Mouse (Mus musculus): ENCODE data around the gene Siglecg. TPM values are rescaled to one million over a fixed set of nuclear protein-coding genes. Genes with fewer than 3 reads are reported as not detected.

The Siglecg gene
- polyA plus RNA-seq, 1 experiment from 2014 or later: 0.30 TPM

GRCm38 (mm10) chr7:43423991-43424625 lies 16.1 kb downstream of the Siglecg start:
- Histone ChIP-seq H3K36me3 (no peaks in the 10 kb centered on the region), H3K4me3 (replicated peaks) (no peak overlapping the region), H3K27ac (no peak overlapping the region), H3K9me3 (no peaks in the 10 kb centered on the region), H3K9ac (no peak overlapping the region), H3K4me1 (replicated peaks) (no peaks in the 10 kb centered on the region), H3K4me2 (replicated peaks) (no peak overlapping the region), H3K27me3 (replicated peaks) (no peaks in the 10 kb centered on the region)
- ATAC-seq: no peak
- 66% methylated on average over 3 of the region's 3 CpGs for WGBS

DNA sequence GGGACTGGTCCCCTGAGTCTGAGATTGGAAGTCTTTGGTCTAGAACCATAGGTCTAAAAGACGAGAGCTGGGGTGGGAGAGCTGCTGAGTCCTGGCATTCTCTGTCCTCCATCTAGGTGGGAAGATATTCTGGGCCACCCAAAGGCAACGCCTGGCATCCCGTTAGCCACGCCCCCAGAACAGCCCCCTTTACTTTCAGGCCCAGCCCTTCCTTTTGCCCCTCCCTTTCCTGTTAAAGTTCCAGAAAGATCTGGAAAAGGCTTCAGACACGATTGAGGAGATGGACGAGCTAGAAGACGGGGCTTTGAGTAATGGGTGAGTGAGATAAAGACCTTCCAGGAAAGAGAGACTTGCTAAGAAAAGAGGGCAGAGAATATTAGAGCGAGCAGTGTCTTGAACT lies 19.4 kb downstream of the Siglecg start, which contains the start of gene Lim2:
Gene Lim2, plus strand, starts transcription at position 265 of the 400 bp plus-strand sequence.
- 91% methylated on average over 8 of the region's 8 CpGs for WGBS
- Histone ChIP-seq H3K27ac (no peak within 1 kb of the TSS), H3K4me3 (replicated peaks) (no peak within 1 kb of the TSS), H3K4me1 (replicated peaks) (no peaks in the 10 kb centered on the region), H3K4me2 (replicated peaks) (no peak within 1 kb of the TSS), H3K9me3 (no peaks in the 10 kb centered on the region), H3K9ac (no peak within 1 kb of the TSS), H3K27me3 (replicated peaks) (no peaks in the 10 kb centered on the region), H3K36me3 (no peaks in the 10 kb centered on the region)
- no peak for ATAC-seq

DNA sequence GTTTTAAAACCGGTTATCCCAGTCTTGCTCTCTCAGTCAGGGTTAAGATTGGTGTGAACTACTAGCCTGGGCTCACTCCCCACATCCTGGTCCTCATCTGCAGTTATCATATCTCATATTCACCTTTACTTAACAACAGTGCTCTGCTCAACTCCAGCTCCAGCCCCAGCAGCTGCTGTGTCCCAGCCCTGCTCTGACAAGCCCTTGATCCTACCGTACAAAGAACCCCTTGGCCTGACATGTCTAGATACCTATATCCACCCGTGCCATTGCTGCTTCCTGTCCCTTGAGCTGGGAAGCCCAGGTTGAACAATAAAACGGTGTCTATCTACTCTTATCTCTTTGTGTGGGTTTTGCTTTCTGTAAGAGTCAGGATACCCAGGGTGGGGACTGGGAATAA lies 21.5 kb downstream of the Siglecg start:
- Histone ChIP-seq H3K36me3 (no peaks in the 10 kb centered on the region), H3K9me3 (no peaks in the 10 kb centered on the region), H3K4me2 (replicated peaks) (no peak overlapping the region), H3K4me3 (replicated peaks) (no peak overlapping the region), H3K9ac (no peak overlapping the region), H3K27me3 (replicated peaks) (no peaks in the 10 kb centered on the region), H3K27ac (no peak overlapping the region), H3K4me1 (replicated peaks) (no peaks in the 10 kb centered on the region)
- WGBS: 40% methylated on average over 4 of the region's 4 CpGs
- peak; percentile 75 for ATAC-seq

DNA sequence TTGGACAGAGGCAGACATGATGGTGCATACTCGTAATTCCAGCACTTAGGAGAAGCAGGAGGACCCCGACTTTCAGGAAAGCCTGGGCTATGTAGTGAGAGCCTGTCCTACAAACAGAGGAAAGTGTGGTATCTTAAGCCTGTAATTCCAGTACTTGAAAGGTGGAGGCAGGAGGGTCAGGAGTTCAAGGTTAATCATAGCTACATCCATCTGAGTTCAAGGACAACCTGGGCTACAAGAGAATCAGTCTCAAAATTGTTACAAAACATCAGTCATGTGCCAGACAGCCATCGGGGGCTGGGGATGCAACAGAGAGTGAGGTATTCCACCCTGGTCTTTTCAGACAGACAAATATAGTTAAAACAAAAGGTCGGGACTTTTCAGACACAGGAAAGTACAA lies 24.9 kb downstream of the Siglecg start:
- H3K9ac ChIP-seq: no peak overlapping the region
- H3K27me3 ChIP-seq (replicated peaks): no peaks in the 10 kb centered on the region
- ATAC-seq: no peak
- H3K4me2 ChIP-seq (replicated peaks): no peak overlapping the region
- H3K36me3 ChIP-seq: no peaks in the 10 kb centered on the region
- H3K4me1 ChIP-seq (replicated peaks): no peaks in the 10 kb centered on the region
- 76% methylated on average over 4 of the region's 4 CpGs for WGBS
- no peak overlapping the region for H3K27ac ChIP-seq
- no peak overlapping the region for H3K4me3 ChIP-seq (replicated peaks)
- H3K9me3 ChIP-seq: no peaks in the 10 kb centered on the region

DNA sequence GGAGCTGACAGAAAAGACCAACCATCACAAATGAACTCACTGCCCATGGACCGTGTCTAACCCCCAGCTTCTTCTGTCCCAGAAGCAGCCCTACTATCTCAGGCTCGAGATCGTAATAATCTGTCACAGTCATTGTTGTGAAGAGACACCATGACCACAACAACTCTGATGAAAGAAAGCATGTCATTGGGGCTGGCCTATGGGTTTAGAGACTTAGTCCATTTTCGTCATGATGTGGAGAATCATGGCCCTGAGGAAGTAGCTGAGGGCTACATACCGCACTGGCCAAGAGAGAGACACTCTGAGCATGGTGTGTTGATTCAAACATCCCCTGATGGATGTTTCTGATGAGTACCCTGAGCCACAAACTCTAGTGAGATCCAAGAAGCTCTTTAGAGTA lies 26.7 kb downstream of the Siglecg start:
- no peaks in the 10 kb centered on the region for H3K9me3 ChIP-seq
- H3K4me3 ChIP-seq (replicated peaks): no peak overlapping the region
- H3K27ac ChIP-seq: no peak overlapping the region
- no peak overlapping the region for H3K4me2 ChIP-seq (replicated peaks)
- WGBS: 86% methylated on average over 5 of the region's 5 CpGs
- ATAC-seq: no peak
- H3K36me3 ChIP-seq: no peaks in the 10 kb centered on the region
- no peak overlapping the region for H3K9ac ChIP-seq
- no peaks in the 10 kb centered on the region for H3K27me3 ChIP-seq (replicated peaks)
- H3K4me1 ChIP-seq (replicated peaks): no peaks in the 10 kb centered on the region

- H3K4me1 ChIP-seq (replicated peaks): no peaks in the 10 kb centered on the region
- no peak within 1 kb of the TSS for H3K4me2 ChIP-seq (replicated peaks)
- H3K27me3 ChIP-seq (replicated peaks): no peaks in the 10 kb centered on the region
- H3K9me3 ChIP-seq: no peaks in the 10 kb centered on the region
- no peaks in the 10 kb centered on the region for H3K36me3 ChIP-seq
- WGBS: 70% methylated on average over 10 of the region's 10 CpGs
- H3K27ac ChIP-seq: no peak within 1 kb of the TSS
- H3K4me3 ChIP-seq (replicated peaks): no peak within 1 kb of the TSS
- no peak within 1 kb of the TSS for H3K9ac ChIP-seq
- no peak for ATAC-seq
Measured at GRCm38 (mm10) chr7:43436341-43437255, 28.6 kb downstream of the Siglecg start, which contains the start of gene Nkg7. TSS of gene Nkg7 (plus strand) at chr7:43437073.

- H3K9me3 ChIP-seq: no peaks in the 10 kb centered on the region
- H3K4me2 ChIP-seq (replicated peaks): no peak overlapping the region
- H3K4me1 ChIP-seq (replicated peaks): peaks cover 4% of the 10 kb centered on the region; the same call in 1 of the 2 replicates
- ATAC-seq: no peak
- H3K27ac ChIP-seq: no peak overlapping the region
- no peak overlapping the region for H3K4me3 ChIP-seq (replicated peaks)
- no peak overlapping the region for H3K9ac ChIP-seq
- no peaks in the 10 kb centered on the region for H3K27me3 ChIP-seq (replicated peaks)
- no peaks in the 10 kb centered on the region for H3K36me3 ChIP-seq
- WGBS: 81% methylated on average over 4 of the region's 4 CpGs
Measured at GRCm38 (mm10) chr7:43438611-43439010, 30.6 kb downstream of the Siglecg start.

GRCm38 (mm10) chr7:43440482-43440881 lies 32.5 kb downstream of the Siglecg start, which contains the start of gene Cldnd2:
TSS of gene Cldnd2 (plus strand) at chr7:43440782.
- H3K27me3 ChIP-seq (replicated peaks): no peaks in the 10 kb centered on the region
- WGBS: 80% methylated on average over 6 of the region's 6 CpGs
- H3K36me3 ChIP-seq: no peaks in the 10 kb centered on the region
- H3K9ac ChIP-seq: no peak within 1 kb of the TSS
- H3K4me3 ChIP-seq (replicated peaks): no peak within 1 kb of the TSS
- ATAC-seq: no peak
- peaks cover 10% of the 10 kb centered on the region for H3K4me1 ChIP-seq (replicated peaks)
- no peaks in the 10 kb centered on the region for H3K9me3 ChIP-seq
- no peak within 1 kb of the TSS for H3K4me2 ChIP-seq (replicated peaks)
- H3K27ac ChIP-seq: no peak within 1 kb of the TSS

GRCm38 (mm10) chr7:43441071-43441470 lies 33.1 kb downstream of the Siglecg start:
- H3K4me2 ChIP-seq (replicated peaks): no peak overlapping the region
- H3K9ac ChIP-seq: no peak overlapping the region
- peaks cover 10% of the 10 kb centered on the region for H3K4me1 ChIP-seq (replicated peaks)
- no peak for ATAC-seq
- H3K36me3 ChIP-seq: no peaks in the 10 kb centered on the region
- no peak overlapping the region for H3K27ac ChIP-seq
- H3K27me3 ChIP-seq (replicated peaks): no peaks in the 10 kb centered on the region
- H3K4me3 ChIP-seq (replicated peaks): no peak overlapping the region
- 70% methylated on average over 3 of the region's 3 CpGs for WGBS
- H3K9me3 ChIP-seq: no peaks in the 10 kb centered on the region

DNA sequence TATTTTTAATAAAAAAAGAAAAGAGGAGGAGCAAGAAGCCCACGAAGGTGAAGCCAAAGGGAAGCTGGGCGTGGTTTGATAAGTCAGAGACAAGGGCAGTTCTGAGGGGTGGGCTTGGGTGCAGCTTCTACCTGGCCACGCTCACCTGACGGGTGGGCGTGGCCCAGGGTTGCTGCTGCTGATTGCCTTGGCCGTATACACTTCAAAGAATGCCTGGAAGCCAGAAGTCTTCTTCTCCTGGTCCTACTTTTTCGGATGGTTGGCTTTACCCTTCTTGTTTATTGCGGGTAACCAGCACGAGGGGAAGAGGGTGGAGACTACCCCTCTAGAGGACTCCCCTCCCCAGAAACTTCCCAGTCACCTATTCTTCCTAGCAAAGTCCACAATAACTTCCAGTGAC lies 34.7 kb downstream of the Siglecg start:
- H3K9ac ChIP-seq: peak overlapping the region; percentile 66
- no peaks in the 10 kb centered on the region for H3K36me3 ChIP-seq
- peak overlapping the region; percentile 98 for H3K27ac ChIP-seq
- H3K27me3 ChIP-seq (replicated peaks): no peaks in the 10 kb centered on the region
- H3K9me3 ChIP-seq: no peaks in the 10 kb centered on the region
- ATAC-seq: peak; percentile 9; the same call in 1 of the 2 replicates
- peaks cover 10% of the 10 kb centered on the region for H3K4me1 ChIP-seq (replicated peaks)
- 11% methylated on average over 9 of the region's 9 CpGs for WGBS
- peak overlapping the region; percentile 51 for H3K4me3 ChIP-seq (replicated peaks)
- peak overlapping the region; percentile 89 for H3K4me2 ChIP-seq (replicated peaks)

DNA sequence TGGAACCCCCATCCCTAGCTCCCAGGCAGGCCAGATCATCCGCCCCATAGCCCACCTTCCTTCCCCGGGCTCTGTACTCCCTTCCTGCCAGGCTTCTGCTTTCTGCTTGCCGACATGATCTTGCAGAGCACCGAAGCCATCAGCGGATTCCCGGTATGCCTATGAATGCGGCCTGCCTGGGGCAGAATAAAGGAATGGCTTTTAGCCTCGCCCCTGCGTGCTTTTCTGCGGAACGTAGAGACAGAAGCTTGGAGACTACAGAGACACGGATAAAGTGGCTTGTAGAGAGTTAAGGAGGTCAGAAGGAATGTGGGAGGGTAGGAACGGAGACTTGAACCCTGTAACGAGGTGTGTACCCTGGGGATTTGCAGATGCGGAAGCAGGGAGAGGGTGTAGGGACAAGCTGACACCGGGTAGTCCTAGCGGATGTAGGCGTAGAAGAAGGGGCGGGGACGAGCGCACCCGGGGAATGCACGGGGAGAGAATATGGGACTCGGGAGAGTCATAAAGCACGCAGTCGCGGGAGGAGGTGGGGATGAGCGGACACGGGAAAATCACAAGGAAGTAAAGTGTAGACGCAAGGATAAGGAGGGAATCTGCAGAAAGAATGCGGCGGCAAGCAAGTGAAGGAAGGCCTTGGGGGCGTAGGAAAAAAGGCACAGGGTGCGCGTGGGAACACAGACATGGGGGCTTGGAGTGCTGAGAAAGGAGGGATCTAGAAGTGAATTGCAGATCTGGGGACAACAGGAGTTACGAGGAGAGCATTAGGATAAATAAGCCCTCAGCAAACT lies 35.3 kb downstream of the Siglecg start:
- H3K4me2 ChIP-seq (replicated peaks): peak overlapping the region; percentile 89
- H3K27me3 ChIP-seq (replicated peaks): no peaks in the 10 kb centered on the region
- no peaks in the 10 kb centered on the region for H3K36me3 ChIP-seq
- H3K4me1 ChIP-seq (replicated peaks): peaks cover 10% of the 10 kb centered on the region
- H3K27ac ChIP-seq: peak overlapping the region; percentile 98
- H3K9me3 ChIP-seq: no peaks in the 10 kb centered on the region
- peak overlapping the region; percentile 51 for H3K4me3 ChIP-seq (replicated peaks)
- peak; percentile 94 for ATAC-seq
- peak overlapping the region; percentile 66 for H3K9ac ChIP-seq
- WGBS: under 1% methylated on average over 36 of the region's 36 CpGs

DNA sequence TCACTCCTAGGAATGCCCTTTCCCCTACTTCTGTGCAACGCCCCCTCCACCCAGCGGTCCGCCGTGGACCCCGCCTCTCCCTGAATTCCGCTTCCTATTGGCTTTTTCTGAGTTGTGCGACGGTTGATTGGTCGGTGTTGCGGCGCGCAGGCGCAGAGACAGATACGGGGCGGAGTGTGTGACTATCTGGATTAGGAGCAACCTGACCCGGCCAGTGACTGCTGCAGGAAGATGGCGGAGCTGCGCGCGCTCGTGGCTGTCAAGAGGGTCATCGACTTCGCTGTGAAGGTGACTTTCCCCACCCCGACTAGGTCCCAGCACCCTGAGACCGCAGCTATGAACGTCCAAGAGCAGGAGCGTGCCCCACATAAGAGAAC lies 35.9 kb downstream of the Siglecg start, which contains the start of the genes Etfb and Gm45233:
Gene Etfb, plus strand, starts transcription at position 167 of the 377 bp plus-strand sequence.
Gene Gm45233, plus strand, starts transcription at position 212 of the 377 bp plus-strand sequence.
- Histone ChIP-seq H3K4me2 (replicated peaks) (peak within 1 kb of the TSS; percentile 89), H3K36me3 (no peaks in the 10 kb centered on the region; the same call in 1 of the 2 replicates), H3K4me1 (replicated peaks) (peaks cover 10% of the 10 kb centered on the region), H3K27me3 (replicated peaks) (no peaks in the 10 kb centered on the region), H3K9ac (peak within 1 kb of the TSS; percentile 66), H3K27ac (peak within 1 kb of the TSS; percentile 98), H3K9me3 (no peaks in the 10 kb centered on the region), H3K4me3 (replicated peaks) (peak within 1 kb of the TSS; percentile 51)
- WGBS: 0% methylated on average over 27 of the region's 27 CpGs
- peak; percentile 97 for ATAC-seq

Measured in intestine, embryonic 15.5 days (tissue).